Mouse (Mus musculus): Measurements from ENCODE around the gene Tiprl. TPM values are rescaled to one million over a fixed set of nuclear protein-coding genes. Genes with fewer than 3 reads are reported as not detected.

The Tiprl gene
- polyA plus RNA-seq, 1 experiment, result 64.0 TPM

DNA sequence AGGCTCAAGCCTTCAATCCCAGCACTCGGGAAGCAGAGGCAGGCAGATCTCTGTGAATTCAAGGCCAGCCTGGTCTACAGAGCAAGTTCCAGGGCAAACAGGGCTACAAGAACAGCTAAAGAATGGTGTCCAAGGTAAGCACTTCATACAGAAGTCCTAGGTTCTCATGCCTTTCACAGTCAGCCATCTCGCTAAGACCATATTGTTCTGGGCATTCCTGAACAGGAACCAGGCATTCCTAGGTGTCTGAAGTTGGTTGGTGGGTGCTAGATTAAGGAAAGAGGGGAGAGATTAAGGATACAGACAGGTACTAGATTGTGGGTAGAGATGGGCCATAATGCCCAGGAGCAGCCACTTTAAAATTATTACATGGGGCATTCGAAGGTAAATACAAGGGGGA lies 11.0 kb upstream of the Tiprl start:
- no peak for TF ChIP-seq POLR2A (IDR thresholded peaks at IDR 0.05; ENCODE audit: borderline replicate concordance, extremely low read depth, insufficient read depth, insufficient read length, poor library complexity, severe bottlenecking)
- TF ChIP-seq CTCF (IDR thresholded peaks at IDR 0.05; ENCODE audit: borderline replicate concordance, extremely low read depth, insufficient read depth, insufficient read length), result no peak
- no peak for DNase-seq (ENCODE audit: low read depth)

DNA sequence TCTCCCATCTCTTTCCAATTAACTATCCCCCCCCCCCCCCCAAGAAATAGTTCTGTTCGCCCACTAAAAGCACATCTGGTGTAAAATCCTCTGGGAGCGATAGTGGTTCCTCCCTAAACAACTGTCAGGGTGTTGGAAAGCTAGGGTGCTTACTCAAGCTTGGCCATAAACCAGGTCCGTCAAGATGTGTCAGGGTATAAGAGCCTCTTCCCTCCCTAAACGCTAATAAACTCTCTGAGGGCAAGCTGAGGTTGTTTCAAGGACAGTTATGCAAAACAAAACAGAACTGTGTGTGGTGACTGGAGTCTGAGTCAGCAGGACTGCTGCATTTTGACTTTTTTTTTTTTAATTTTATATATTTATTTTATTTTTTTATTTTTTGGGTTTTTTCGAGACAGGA lies 10.3 kb upstream of the Tiprl start:
- TF ChIP-seq POLR2A (IDR thresholded peaks at IDR 0.05; ENCODE audit: borderline replicate concordance, extremely low read depth, insufficient read depth, insufficient read length, poor library complexity, severe bottlenecking), result no peak
- TF ChIP-seq CTCF (IDR thresholded peaks at IDR 0.05; ENCODE audit: borderline replicate concordance, extremely low read depth, insufficient read depth, insufficient read length), result no peak
- DNase-seq (ENCODE audit: low read depth), result no peak

DNA sequence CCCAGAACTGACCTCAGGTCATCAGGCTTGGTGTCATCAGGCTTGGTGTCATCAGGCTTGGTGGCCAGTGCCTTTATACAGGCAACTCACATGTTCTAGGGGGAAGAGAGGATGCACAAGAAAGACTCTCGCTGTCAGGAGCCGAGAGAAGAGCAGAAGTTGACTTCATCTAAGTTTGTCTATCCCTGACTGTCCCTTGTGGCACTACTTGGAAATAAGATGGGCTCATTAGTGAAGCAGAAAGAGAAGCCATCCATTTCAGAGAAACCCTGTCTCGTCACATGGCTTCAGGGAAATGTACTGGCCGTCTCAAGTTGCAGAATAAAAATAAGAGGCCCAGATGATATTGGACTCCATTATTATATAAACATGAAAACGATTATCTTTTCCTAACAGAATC lies 9.8 kb upstream of the Tiprl start:
- DNase-seq (ENCODE audit: low read depth), result no peak
- TF ChIP-seq CTCF (IDR thresholded peaks at IDR 0.05; ENCODE audit: borderline replicate concordance, extremely low read depth, insufficient read depth, insufficient read length), result no peak
- TF ChIP-seq POLR2A (IDR thresholded peaks at IDR 0.05; ENCODE audit: borderline replicate concordance, extremely low read depth, insufficient read depth, insufficient read length, poor library complexity, severe bottlenecking), result no peak

DNA sequence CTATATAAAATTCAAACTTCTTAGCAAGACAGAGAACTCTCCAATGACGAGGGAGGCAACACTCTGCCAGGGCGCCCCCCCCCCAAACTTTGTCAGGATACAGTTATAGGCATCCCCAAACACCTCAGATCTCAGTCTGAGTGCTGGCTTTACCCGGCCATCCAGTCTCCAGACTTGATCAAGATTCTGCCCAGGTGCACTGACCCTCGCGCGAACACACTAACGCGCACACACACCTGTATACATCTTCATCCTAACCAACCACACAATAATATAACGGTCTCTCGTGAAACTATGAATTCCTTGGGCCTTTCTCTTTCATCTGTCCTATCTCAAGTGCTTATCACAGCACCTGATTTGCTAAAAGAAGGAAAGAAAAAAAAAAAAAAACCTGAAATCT lies 950 bp downstream of the Tiprl start:
- peak; percentile 5 for DNase-seq (ENCODE audit: low read depth)
- no peak for TF ChIP-seq POLR2A (IDR thresholded peaks at IDR 0.05; ENCODE audit: borderline replicate concordance, extremely low read depth, insufficient read depth, insufficient read length, poor library complexity, severe bottlenecking)
- TF ChIP-seq CTCF (IDR thresholded peaks at IDR 0.05; ENCODE audit: borderline replicate concordance, extremely low read depth, insufficient read depth, insufficient read length), result no peak

DNA sequence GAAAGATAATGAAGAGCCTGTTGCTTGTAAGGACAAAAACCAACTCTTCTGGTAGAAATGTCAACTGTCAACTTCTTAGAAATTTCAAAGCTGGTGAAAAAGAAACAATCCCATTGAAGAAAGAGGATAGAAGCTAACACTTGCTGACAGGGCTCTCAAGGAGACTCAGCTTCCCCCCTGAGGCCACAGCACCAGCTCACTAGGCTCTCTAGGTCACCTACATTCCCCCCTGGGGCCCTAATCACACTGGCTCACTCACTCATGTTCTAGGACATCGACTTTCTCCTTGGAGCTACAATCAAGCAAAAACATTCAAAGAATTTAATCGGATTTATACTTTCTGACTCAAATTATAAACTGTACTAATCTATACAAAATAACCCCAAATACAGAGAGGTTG lies 3.0 kb downstream of the Tiprl start:
- TF ChIP-seq POLR2A (IDR thresholded peaks at IDR 0.05; ENCODE audit: borderline replicate concordance, extremely low read depth, insufficient read depth, insufficient read length, poor library complexity, severe bottlenecking) (no peak), CTCF (IDR thresholded peaks at IDR 0.05; ENCODE audit: borderline replicate concordance, extremely low read depth, insufficient read depth, insufficient read length) (no peak)
- DNase-seq (ENCODE audit: low read depth), result no peak

DNA sequence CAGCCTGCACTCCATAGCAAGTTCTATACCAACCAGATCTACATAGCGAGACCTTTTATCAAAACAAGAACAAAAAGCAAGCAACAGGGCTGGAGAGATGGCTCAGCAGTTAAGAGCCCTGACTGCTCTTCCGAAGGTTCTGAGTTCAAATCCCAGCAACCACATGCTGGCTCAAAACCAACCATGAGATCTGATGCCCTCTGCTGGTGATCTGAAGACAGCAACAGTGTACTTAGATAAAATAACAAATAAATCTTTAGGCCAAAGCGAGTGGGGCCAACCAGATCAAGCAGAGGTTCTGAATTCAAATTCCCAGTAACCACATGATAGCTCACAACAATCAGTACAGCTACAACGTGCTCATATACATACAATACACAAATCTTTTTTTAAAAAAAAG lies 6.1 kb downstream of the Tiprl start:
- no peak for TF ChIP-seq POLR2A (IDR thresholded peaks at IDR 0.05; ENCODE audit: borderline replicate concordance, extremely low read depth, insufficient read depth, insufficient read length, poor library complexity, severe bottlenecking)
- TF ChIP-seq CTCF (IDR thresholded peaks at IDR 0.05; ENCODE audit: borderline replicate concordance, extremely low read depth, insufficient read depth, insufficient read length), result no peak
- no peak for DNase-seq (ENCODE audit: low read depth)

DNA sequence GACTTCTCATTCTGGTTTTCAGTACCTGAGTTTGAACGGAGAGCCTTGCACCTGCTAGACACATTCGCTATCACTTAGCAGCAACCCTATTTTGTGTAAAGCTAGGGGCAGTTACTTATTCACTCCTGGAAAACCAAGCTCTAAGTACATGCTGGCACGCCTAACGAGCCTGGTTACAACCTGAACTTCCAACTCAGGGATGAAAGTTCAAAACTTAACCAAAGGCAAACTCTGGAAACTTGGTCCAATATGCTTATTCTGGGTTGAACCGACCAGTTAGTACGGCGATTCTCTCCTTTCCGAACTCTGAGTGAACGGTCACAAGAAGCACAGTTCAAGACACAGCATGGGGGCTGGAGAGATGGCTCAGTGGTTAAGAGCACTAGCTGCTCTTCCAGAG lies 7.2 kb downstream of the Tiprl start:
- TF ChIP-seq POLR2A (IDR thresholded peaks at IDR 0.05; ENCODE audit: borderline replicate concordance, extremely low read depth, insufficient read depth, insufficient read length, poor library complexity, severe bottlenecking), result no peak
- TF ChIP-seq CTCF (IDR thresholded peaks at IDR 0.05; ENCODE audit: borderline replicate concordance, extremely low read depth, insufficient read depth, insufficient read length), result no peak
- DNase-seq (ENCODE audit: low read depth), result no peak

DNA sequence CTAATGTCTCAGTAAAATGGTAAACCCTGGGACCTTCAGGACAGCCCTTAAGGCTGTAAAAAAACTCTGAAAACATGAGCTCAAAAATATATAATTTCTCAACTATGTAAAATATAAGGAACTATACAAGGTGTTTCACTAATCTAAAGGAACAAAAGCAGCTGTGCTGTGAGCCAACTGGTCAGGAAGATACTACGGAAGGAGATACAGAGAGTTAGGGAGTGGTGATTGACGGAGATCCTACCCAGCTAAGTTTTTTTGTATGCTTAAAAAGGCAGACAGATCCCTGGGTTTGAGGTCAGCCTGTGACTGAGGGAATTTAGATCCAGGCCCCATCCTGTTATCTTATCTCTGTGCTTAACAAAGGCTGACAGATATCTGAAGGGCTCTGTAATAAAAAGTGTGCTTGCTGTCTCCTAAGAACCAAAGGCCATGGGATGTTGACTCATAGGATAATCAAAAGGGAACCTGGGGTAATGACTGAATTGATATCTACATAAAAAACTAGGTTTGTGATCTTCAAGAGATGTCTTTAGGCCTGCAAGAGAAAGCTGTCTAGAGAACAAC lies 19.7 kb downstream of the Tiprl start:
- DNase-seq (ENCODE audit: low read depth), result no peak
- TF ChIP-seq POLR2A (IDR thresholded peaks at IDR 0.05; ENCODE audit: borderline replicate concordance, extremely low read depth, insufficient read depth, insufficient read length, poor library complexity, severe bottlenecking) (no peak), CTCF (IDR thresholded peaks at IDR 0.05; ENCODE audit: borderline replicate concordance, extremely low read depth, insufficient read depth, insufficient read length) (no peak)

DNA sequence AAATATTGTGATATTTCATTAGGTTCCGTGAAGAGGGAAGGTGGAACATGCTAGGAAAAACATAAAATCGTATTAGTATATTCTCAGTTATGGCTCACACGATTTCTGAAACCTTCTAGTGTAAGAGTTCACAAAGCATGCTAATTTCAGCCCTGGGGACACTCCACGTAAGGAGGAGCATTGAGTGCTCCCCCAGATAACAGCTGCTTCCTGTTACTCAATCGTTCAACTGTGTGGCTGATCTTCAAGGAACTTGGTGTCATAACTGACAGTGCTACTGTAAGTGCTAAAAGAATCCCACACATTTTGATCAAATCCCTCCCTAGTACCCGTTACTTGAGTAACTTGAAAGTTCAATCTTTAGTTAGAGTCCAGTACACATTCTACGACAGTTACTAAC lies 21.0 kb downstream of the Tiprl start:
- no peak for TF ChIP-seq CTCF (IDR thresholded peaks at IDR 0.05; ENCODE audit: borderline replicate concordance, extremely low read depth, insufficient read depth, insufficient read length)
- no peak for TF ChIP-seq POLR2A (IDR thresholded peaks at IDR 0.05; ENCODE audit: borderline replicate concordance, extremely low read depth, insufficient read depth, insufficient read length, poor library complexity, severe bottlenecking)
- no peak for DNase-seq (ENCODE audit: low read depth)

DNA sequence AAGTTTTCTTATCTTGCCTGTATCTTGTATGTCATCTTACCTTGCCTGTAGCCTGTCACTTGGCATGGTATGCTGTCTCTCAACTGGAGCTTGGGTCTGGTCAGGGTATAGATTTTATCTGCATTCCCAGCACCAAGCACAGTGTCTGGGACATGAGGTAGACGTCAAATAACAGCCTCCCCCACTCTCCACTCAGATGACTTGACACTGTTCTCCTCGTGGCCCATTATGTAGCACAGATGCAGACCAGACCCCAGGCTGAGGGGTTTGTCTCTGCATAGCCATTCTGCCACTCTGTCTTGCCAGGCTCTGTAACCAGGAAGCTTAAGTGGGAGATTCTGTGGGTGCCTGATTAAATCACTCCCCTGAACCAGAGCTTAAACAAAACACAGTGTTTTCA lies 31.2 kb downstream of the Tiprl start:
- TF ChIP-seq CTCF (IDR thresholded peaks at IDR 0.05; ENCODE audit: borderline replicate concordance, extremely low read depth, insufficient read depth, insufficient read length), result no peak
- TF ChIP-seq POLR2A (IDR thresholded peaks at IDR 0.05; ENCODE audit: borderline replicate concordance, extremely low read depth, insufficient read depth, insufficient read length, poor library complexity, severe bottlenecking), result no peak

DNA sequence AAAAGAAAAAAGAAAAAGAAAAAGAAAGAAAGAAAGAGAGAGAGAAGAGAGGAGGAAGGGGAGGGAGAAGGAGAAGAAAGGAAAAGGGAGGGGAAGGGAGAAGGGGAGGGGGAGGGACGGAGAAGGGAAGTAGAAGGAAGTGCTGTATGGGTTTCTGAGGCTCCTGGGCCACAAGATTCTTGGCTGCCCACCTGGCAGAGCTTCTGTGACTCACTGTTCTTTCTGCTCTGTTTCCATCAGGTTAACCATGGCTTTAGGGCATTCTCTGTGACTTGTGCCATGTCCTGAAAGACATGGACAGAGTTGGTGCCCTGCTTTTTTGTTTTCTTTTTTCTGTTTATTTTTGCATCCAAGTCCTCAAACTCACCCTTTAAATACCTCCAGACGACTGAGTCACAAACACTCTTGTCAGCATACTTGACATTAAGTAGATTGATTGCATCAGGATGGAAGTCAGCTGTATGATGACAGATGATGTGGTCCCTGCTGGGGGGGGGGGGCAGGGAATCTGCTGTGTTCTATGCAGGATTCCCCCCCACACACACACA lies 33.2 kb downstream of the Tiprl start:
- TF ChIP-seq POLR2A (IDR thresholded peaks at IDR 0.05; ENCODE audit: borderline replicate concordance, extremely low read depth, insufficient read depth, insufficient read length, poor library complexity, severe bottlenecking), result no peak
- TF ChIP-seq CTCF (IDR thresholded peaks at IDR 0.05; ENCODE audit: borderline replicate concordance, extremely low read depth, insufficient read depth, insufficient read length), result no peak
- DNase-seq (ENCODE audit: low read depth), result no peak

More for the DNA sequence above, 31.2 kb downstream of the Tiprl start:
- no peak for DNase-seq (ENCODE audit: low read depth)

DNA sequence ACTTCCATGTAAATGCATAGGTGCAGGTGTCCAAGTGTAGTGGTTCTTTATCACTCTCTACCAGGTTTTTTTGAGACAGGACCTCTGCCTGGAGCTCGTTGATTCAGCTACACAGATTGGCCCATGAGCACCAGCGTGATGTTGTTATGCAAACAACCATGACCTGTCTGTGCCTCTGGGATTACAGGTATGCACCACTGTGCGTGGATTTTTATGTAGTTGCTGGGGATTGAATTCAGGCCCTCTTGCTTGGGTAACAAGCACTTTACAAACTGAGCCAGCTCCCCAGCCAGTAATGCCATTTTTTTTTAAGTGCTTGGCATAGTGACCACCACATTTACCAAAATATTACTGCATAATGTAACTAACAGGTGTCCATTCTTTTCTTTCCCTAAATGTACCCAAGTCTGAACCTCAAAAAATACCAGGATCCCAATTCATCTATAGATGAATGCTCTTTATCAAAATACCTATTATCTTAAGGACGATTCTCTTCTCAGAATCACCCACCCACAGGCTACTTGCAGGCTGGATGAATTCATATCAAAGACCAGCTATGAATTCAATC lies 35.3 kb downstream of the Tiprl start:
- no peak for TF ChIP-seq CTCF (IDR thresholded peaks at IDR 0.05; ENCODE audit: borderline replicate concordance, extremely low read depth, insufficient read depth, insufficient read length)
- TF ChIP-seq POLR2A (IDR thresholded peaks at IDR 0.05; ENCODE audit: borderline replicate concordance, extremely low read depth, insufficient read depth, insufficient read length, poor library complexity, severe bottlenecking), result no peak
- no peak for DNase-seq (ENCODE audit: low read depth)
